Mouse (Mus musculus): ENCODE measurements around the gene Fez1. TPM values are rescaled to one million over a fixed set of nuclear protein-coding genes. Genes with fewer than 3 reads are reported as not detected.

Gene Fez1
- total and polyA plus RNA-seq, 3 experiments, result not detected

DNA sequence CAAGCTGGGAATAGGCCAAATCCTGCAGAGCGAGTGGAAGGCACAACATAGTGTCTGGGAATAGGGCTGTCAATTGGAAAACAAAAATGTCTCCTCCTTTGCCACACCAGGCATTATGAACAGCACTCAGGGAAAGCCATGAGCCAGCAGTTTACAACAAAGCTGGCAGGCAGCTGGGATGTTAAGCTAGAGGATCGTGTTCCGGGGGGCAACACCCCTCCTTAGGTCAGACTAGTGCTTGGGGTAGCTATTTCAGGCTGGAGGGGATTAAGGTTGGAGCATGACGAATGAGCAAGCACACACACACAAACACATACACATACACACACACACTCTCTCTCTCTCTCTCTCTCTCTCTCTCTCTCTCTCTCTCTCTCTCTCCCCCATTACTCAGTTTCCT, 97.8 kb downstream of the Fez1 start:
- Histone ChIP-seq H3K79me2 (ENCODE audit: control insufficient read depth, insufficient read depth, low read length, poor library complexity) (no peaks in the 10 kb centered on the region), H3K27me3 (ENCODE audit: control insufficient read depth in 1 of 2, insufficient read depth in 2 of 2, low read length in 2 of 2) (peaks cover 3 to 22% of the 10 kb centered on the region in 2 experiments), H3K36me3 (ENCODE audit: control insufficient read depth in 1 of 2, insufficient read depth in 2 of 2, low read length in 2 of 2) (no peaks in the 10 kb centered on the region), H3K4me1 (ENCODE audit: control insufficient read depth in 1 of 2, insufficient read depth in 2 of 2, low read length in 2 of 2) (no peaks in the 10 kb centered on the region), H3K27ac (ENCODE audit: control insufficient read depth, low read depth, low read length) (no peak overlapping the region), H3K9me3 (replicated peaks; ENCODE audit: insufficient read depth, low read length) (no peaks in the 10 kb centered on the region), H3K4me3 (ENCODE audit: control insufficient read depth in 1 of 2, insufficient read depth in 1 of 2, low read depth in 2 of 2, low read length in 2 of 2) (no peak overlapping the region), H3K9ac (ENCODE audit: control insufficient read depth, low read depth, low read length, poor library complexity, severe bottlenecking) (no peak overlapping the region)
- TF ChIP-seq MAX (IDR thresholded peaks at IDR 0.05; ENCODE audit: low read length), result no peak
- no peak for TF ChIP-seq RAD21 (IDR thresholded peaks at IDR 0.05; ENCODE audit: low read depth, low read length)
- TF ChIP-seq POLR2AphosphoS5 (IDR thresholded peaks at IDR 0.05; ENCODE audit: borderline replicate concordance, low read depth, low read length), result no peak
- DNase-seq (ENCODE audit: low read depth, low spot score), result no peak

DNA sequence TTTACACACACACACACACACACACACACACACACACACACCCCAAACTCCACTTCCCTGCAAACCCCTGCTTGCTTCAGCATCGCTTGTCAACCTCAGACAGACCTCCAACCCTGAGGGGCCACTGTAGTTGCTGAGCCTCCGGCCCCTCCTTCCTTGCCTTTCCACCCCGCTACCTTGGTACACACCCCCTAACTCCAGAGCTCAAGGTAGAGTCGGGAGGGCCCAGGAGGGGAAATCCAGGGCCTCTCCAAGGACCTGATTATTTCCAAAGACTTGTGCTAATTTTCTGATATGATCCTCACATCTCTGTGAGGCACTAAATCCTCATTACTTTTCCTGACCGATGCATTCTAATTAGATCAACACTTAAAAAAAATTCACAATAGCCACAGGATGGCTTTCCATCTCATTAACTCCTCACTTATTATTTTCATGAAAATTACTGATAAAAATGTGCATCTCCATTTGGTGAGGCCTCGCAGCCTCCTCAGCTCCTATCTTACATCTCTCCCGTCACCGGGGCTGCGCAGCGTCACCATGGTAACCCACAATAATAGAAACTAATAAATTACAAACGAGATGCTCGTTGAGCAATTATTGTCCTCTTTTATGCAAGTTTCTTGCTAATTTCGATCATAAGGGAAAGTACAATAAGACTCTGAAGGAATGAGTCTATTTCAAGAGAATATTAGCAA, 100.2 kb downstream of the Fez1 start:
- TF ChIP-seq POLR2A (IDR thresholded peaks at IDR 0.05; ENCODE audit: control insufficient read depth in 1 of 2, insufficient read depth in 1 of 2, low read depth in 1 of 2, low read length in 2 of 2, poor library complexity in 1 of 2), result no peak
- Histone ChIP-seq H3K4me1 (ENCODE audit: control insufficient read depth in 1 of 2, insufficient read depth in 2 of 2, low read length in 2 of 2) (no peaks in the 10 kb centered on the region), H3K9ac (ENCODE audit: control insufficient read depth, low read depth, low read length, poor library complexity, severe bottlenecking) (no peak overlapping the region), H3K79me2 (ENCODE audit: control insufficient read depth, insufficient read depth, low read length, poor library complexity) (no peaks in the 10 kb centered on the region), H3K9me3 (replicated peaks; ENCODE audit: insufficient read depth, low read length) (no peaks in the 10 kb centered on the region), H3K27ac (ENCODE audit: control insufficient read depth, low read depth, low read length) (no peak overlapping the region), H3K36me3 (ENCODE audit: control insufficient read depth in 1 of 2, insufficient read depth in 2 of 2, low read length in 2 of 2) (no peaks in the 10 kb centered on the region), H3K27me3 (ENCODE audit: control insufficient read depth in 1 of 2, insufficient read depth in 2 of 2, low read length in 2 of 2) (peaks cover 5 to 22% of the 10 kb centered on the region in 2 experiments), H3K4me3 (ENCODE audit: control insufficient read depth in 1 of 2, insufficient read depth in 1 of 2, low read depth in 2 of 2, low read length in 2 of 2) (no peak overlapping the region)
- no peak for DNase-seq (ENCODE audit: low read depth, low spot score)

DNA sequence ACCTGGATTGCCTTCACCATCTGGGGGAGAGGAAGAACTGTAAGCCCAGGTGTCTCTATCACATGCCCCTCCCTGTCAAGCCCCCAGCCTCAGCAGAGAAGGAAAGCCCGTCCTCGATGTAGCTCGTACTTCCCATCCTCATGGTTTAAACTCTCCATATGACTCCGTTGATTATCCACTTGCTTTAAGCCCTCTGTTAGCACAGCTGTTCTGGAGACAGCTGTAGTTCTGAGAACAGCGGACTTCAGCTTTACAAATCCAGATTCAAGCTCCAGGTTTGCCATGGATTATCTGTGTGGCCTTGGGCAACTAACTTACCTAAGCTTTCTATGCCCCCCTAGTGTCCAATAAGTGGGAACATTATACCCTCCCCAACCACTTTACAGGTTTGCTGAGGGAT, 102.1 kb downstream of the Fez1 start:
- peaks cover 5 to 23% of the 10 kb centered on the region in 2 experiments for H3K27me3 ChIP-seq (ENCODE audit: control insufficient read depth in 1 of 2, insufficient read depth in 2 of 2, low read length in 2 of 2)
- DNase-seq (ENCODE audit: low read depth, low spot score), result no peak
- no peaks in the 10 kb centered on the region for H3K9me3 ChIP-seq (replicated peaks; ENCODE audit: insufficient read depth, low read length)
- no peaks in the 10 kb centered on the region for H3K4me1 ChIP-seq (ENCODE audit: control insufficient read depth in 1 of 2, insufficient read depth in 2 of 2, low read length in 2 of 2)
- no peak overlapping the region for H3K27ac ChIP-seq (ENCODE audit: control insufficient read depth, low read depth, low read length)
- no peak overlapping the region for H3K9ac ChIP-seq (ENCODE audit: control insufficient read depth, low read depth, low read length, poor library complexity, severe bottlenecking)
- no peak for TF ChIP-seq ZC3H11A (IDR thresholded peaks at IDR 0.05; ENCODE audit: low read depth, low read length)
- TF ChIP-seq POLR2A (IDR thresholded peaks at IDR 0.05; ENCODE audit: control insufficient read depth in 1 of 2, insufficient read depth in 1 of 2, low read depth in 1 of 2, low read length in 2 of 2, poor library complexity in 1 of 2), result no peak
- TF ChIP-seq MXI1 (IDR thresholded peaks at IDR 0.05; ENCODE audit: low read depth, low read length), result no peak
- TF ChIP-seq MAFK (IDR thresholded peaks at IDR 0.05; ENCODE audit: borderline replicate concordance, low read depth, low read length), result no peak
- no peak for TF ChIP-seq NRF1 (IDR thresholded peaks at IDR 0.05; ENCODE audit: insufficient read depth, low read depth, low read length, poor library complexity, severe bottlenecking)
- TF ChIP-seq KAT2A (conservative IDR thresholded peaks at IDR 0.05; ENCODE audit: low read depth, low read length), result no peak
- H3K36me3 ChIP-seq (ENCODE audit: control insufficient read depth in 1 of 2, insufficient read depth in 2 of 2, low read length in 2 of 2), result no peaks in the 10 kb centered on the region
- no peak overlapping the region for H3K4me3 ChIP-seq (ENCODE audit: control insufficient read depth in 1 of 2, insufficient read depth in 1 of 2, low read depth in 2 of 2, low read length in 2 of 2)
- no peaks in the 10 kb centered on the region for H3K79me2 ChIP-seq (ENCODE audit: control insufficient read depth, insufficient read depth, low read length, poor library complexity)

Other genes with a start within 250 kb of the Fez1 start
- gene Gm17689, start 239.2 kb upstream of the Fez1 start, total RNA-seq (2012; rRNA removed), result not detected in 2 replicates
- gene Gm17689, start 239.2 kb upstream of the Fez1 start, polyA plus RNA-seq (2012; ENCODE audit: insufficient read depth in 1 of 2, insufficient read length in 2 of 2, low read depth in 1 of 2, low replicate concordance in 2 of 2, missing spikeins in 1 of 2), result not detected
- not detected in 2 replicates for gene A630095E13Rik, start 178.5 kb upstream of the Fez1 start, total RNA-seq (2012; rRNA removed)
- not detected for gene A630095E13Rik, start 178.5 kb upstream of the Fez1 start, polyA plus RNA-seq (2012; ENCODE audit: insufficient read depth in 1 of 2, insufficient read length in 2 of 2, low read depth in 1 of 2, low replicate concordance in 2 of 2, missing spikeins in 1 of 2)
- gene Acrv1, start 128.6 kb upstream of the Fez1 start, total RNA-seq (2012; rRNA removed), result not detected in 2 replicates
- under 1 TPM in 1 of 2 experiments, not detected in 1; 0.18 TPM for gene Acrv1, start 128.6 kb upstream of the Fez1 start, polyA plus RNA-seq (2012; ENCODE audit: insufficient read depth in 1 of 2, insufficient read length in 2 of 2, low read depth in 1 of 2, low replicate concordance in 2 of 2, missing spikeins in 1 of 2)
- 26.7 and 31.1 TPM in 2 replicates for gene Chek1, start 94.8 kb upstream of the Fez1 start, total RNA-seq (2012; rRNA removed)
- 10 to 100 TPM in 1 of 2 experiments, not detected in 1; 33.3 TPM for gene Chek1, start 94.8 kb upstream of the Fez1 start, polyA plus RNA-seq (2012; ENCODE audit: insufficient read depth in 1 of 2, insufficient read length in 2 of 2, low read depth in 1 of 2, low replicate concordance in 2 of 2, missing spikeins in 1 of 2)
- 232 and 283 TPM in 2 replicates for gene Stt3a, start 54.2 kb upstream of the Fez1 start, total RNA-seq (2012; rRNA removed)
- 100 to 1,000 TPM; 142 to 174 TPM for gene Stt3a, start 54.2 kb upstream of the Fez1 start, polyA plus RNA-seq (2012; ENCODE audit: insufficient read depth in 1 of 2, insufficient read length in 2 of 2, low read depth in 1 of 2, low replicate concordance in 2 of 2, missing spikeins in 1 of 2)
- 32.1 and 35.0 TPM in 2 replicates for gene Ei24, start 24.5 kb upstream of the Fez1 start, total RNA-seq (2012; rRNA removed)
- gene Ei24, start 24.5 kb upstream of the Fez1 start, polyA plus RNA-seq (2012; ENCODE audit: insufficient read depth in 1 of 2, insufficient read length in 2 of 2, low read depth in 1 of 2, low replicate concordance in 2 of 2, missing spikeins in 1 of 2), result 10 to 100 TPM in 1 of 2 experiments, not detected in 1; 59.7 TPM